Mouse (Mus musculus) liver, embryonic 12.5 days (tissue): ENCODE data around the gene Hoxa6. TPM values are rescaled to one million over a fixed set of nuclear protein-coding genes. Genes with fewer than 3 reads are reported as not detected.

ENCODE experiments used
- ATAC-seq: fragments of 200-750 bp; cut with Nextera tagmentation; 2 replicates; pipeline ENCODE4 v1.8.0; 2017; ENCODE audit warnings: moderate number of reproducible peaks, mild to moderate bottlenecking, moderate library complexity
- H3K27ac ChIP-seq: fragments of 300-500 bp; sonication (generic); 2 replicates; pipeline ENCODE4 v1.5.1; 2016; ENCODE audit warnings: mild to moderate bottlenecking
- H3K27me3 ChIP-seq: fragments of 300-500 bp; sonication (generic); replicated peaks from 2 replicates; pipeline ENCODE4 v1.6.1; 2016; ENCODE audit warnings: mild to moderate bottlenecking, moderate library complexity
- H3K36me3 ChIP-seq: fragments of 300-500 bp; sonication (generic); 2 replicates; pipeline ENCODE4 v1.6.1; 2016; ENCODE audit warnings: mild to moderate bottlenecking, moderate library complexity
- H3K4me1 ChIP-seq: fragments of 300-500 bp; sonication (generic); 2 replicates; pipeline ENCODE4 v1.6.1; 2016
- H3K4me2 ChIP-seq: fragments of 300-500 bp; sonication (generic); 2 replicates; pipeline ENCODE4 v1.6.1; 2016; ENCODE audit warnings: mild to moderate bottlenecking, moderate library complexity
- H3K4me3 ChIP-seq: fragments of 300-500 bp; sonication (generic); 2 replicates; pipeline ENCODE4 v1.5.1; 2016; ENCODE audit warnings: mild to moderate bottlenecking, moderate library complexity
- H3K9ac ChIP-seq: fragments of 300-500 bp; sonication (generic); 2 replicates; pipeline ENCODE4 v1.6.1; 2016; ENCODE audit warnings: mild to moderate bottlenecking, moderate library complexity
- H3K9me3 ChIP-seq: fragments of 300-500 bp; sonication (generic); replicated peaks from 2 replicates; pipeline ENCODE4 v1.6.1; 2016; ENCODE audit warnings: mild to moderate bottlenecking, moderate library complexity
- WGBS: fragments of 180-500 bp; shearing (Covaris S2); methylation state at CpG from one replicate; pipeline ENCODE4 v1.1.7; 2016; ENCODE audit not compliant: insufficient replicate concordance; 5-methylcytosine and 5-hydroxymethylcytosine counted together
- microRNA counts: library from miRNA; unstranded; fragments of <30 nt; microRNA quantifications from one replicate; lab custom pipeline; 2017
- microRNA-seq: library from miRNA; unstranded; fragments of <30 nt; microRNA quantifications from one replicate; pipeline ENCODE4, GENCODE M21; 2017
- polyA plus RNA-seq: library from polyadenylated mRNA; unstranded; fragments of >200 nt; fragmentation: Nextera tagmentation; extraction: Ambion mirVana; gene quantifications from 2 replicates; pipeline ENCODE4 v1.2.1, GENCODE M21; 2016

Gene Hoxa6
- polyA plus RNA-seq, 1 experiment from 2014 or later = 0.14 TPM

- Histone ChIP-seq H3K9ac (0 out of 2 replicates have a peak overlapping the region, but pooled peaks have one; percentile 17), H3K27ac (peak overlapping the region; percentile 71)
Measured at GRCm38 (mm10) chr6:52159164-52159761, 49.3 kb downstream of the Hoxa6 start.

GRCm38 (mm10) chr6:52158276-52159051 lies 50.1 kb downstream of the Hoxa6 start, which contains the start of gene Hoxa1:
Hoxa1 (minus strand) TSS chr6:52158317.
- peak within 1 kb of the TSS; percentile 71 for H3K27ac ChIP-seq
- no peaks in the 10 kb centered on the region for H3K36me3 ChIP-seq
- peak within 1 kb of the TSS; percentile 60 for H3K9ac ChIP-seq
- under 1% methylated on average over 55 of the region's 55 CpGs for WGBS
- H3K9me3 ChIP-seq = no peaks in the 10 kb centered on the region
- H3K4me1 ChIP-seq = peaks cover 8% of the 10 kb centered on the region
- peaks cover 98% of the 10 kb centered on the region for H3K27me3 ChIP-seq
- peak within 1 kb of the TSS; percentile 78 for H3K4me2 ChIP-seq
- peak within 1 kb of the TSS; percentile 61 for H3K4me3 ChIP-seq
- ATAC-seq = peak; percentile 57

More at GRCm38 (mm10) chr6:52159164-52159761, 49.3 kb downstream of the Hoxa6 start:
- H3K27me3 ChIP-seq = peaks cover 98% of the 10 kb centered on the region
- peaks cover 8% of the 10 kb centered on the region for H3K4me1 ChIP-seq
- peak overlapping the region; percentile 61 for H3K4me3 ChIP-seq
- H3K4me2 ChIP-seq = peak overlapping the region; percentile 78
- WGBS = 15% methylated on average over 12 of the region's 12 CpGs
- no peaks in the 10 kb centered on the region for H3K36me3 ChIP-seq
- no peaks in the 10 kb centered on the region for H3K9me3 ChIP-seq
- ATAC-seq = no peak

GRCm38 (mm10) chr6:52157466-52158275 lies 50.9 kb downstream of the Hoxa6 start:
- peak overlapping the region; percentile 78 for H3K4me2 ChIP-seq
- 2% methylated on average over 32 of the region's 32 CpGs for WGBS
- no peak overlapping the region for H3K27ac ChIP-seq
- H3K4me3 ChIP-seq = peak overlapping the region; percentile 61
- peaks cover 98% of the 10 kb centered on the region for H3K27me3 ChIP-seq
- ATAC-seq = no peak; the same call in 1 of the 2 replicates
- H3K4me1 ChIP-seq = peaks cover 8% of the 10 kb centered on the region
- H3K9me3 ChIP-seq = no peaks in the 10 kb centered on the region
- no peaks in the 10 kb centered on the region for H3K36me3 ChIP-seq
- no peak overlapping the region for H3K9ac ChIP-seq

- H3K4me2 ChIP-seq = peak overlapping the region; percentile 78; the same call in 1 of the 2 replicates
- no peak overlapping the region for H3K27ac ChIP-seq
- ATAC-seq = no peak
- H3K36me3 ChIP-seq = no peaks in the 10 kb centered on the region
- WGBS = 2% methylated on average over 20 of the region's 20 CpGs
- no peak overlapping the region for H3K4me3 ChIP-seq
- peaks cover 99% of the 10 kb centered on the region for H3K27me3 ChIP-seq
- no peak overlapping the region for H3K9ac ChIP-seq
- peaks cover 8% of the 10 kb centered on the region for H3K4me1 ChIP-seq
- no peaks in the 10 kb centered on the region for H3K9me3 ChIP-seq
Measured at GRCm38 (mm10) chr6:52156551-52157200, 51.8 kb downstream of the Hoxa6 start.

MicroRNAs within 50 kb of the gene (microRNA counts, 519-probe panel; counts per million panel counts)
- microRNA mmu-miR-196b (lab: Ali Mortazavi, UCI) = 582 counts per million, percentile 70 among the panel's probes with 10 or more counts

Small RNA genes lying within 50 kb of the gene (microRNA-seq; reads per million reads assigned to microRNA genes)
- gene Mir196b = 2,134 reads per million, percentile 80 among the genes with 10 or more reads in this experiment

Other genes starting within 250 kb of the Hoxa6 start
- 22.2 and 22.6 TPM in 2 replicates for gene Skap2, start 196.2 kb downstream of the Hoxa6 start, polyA plus RNA-seq
- gene Hoxa1, start 50.4 kb downstream of the Hoxa6 start, polyA plus RNA-seq = 1.0 and 1.1 TPM in 2 replicates
- 1.4 TPM in 2 replicates for gene Hoxa2, start 43.9 kb downstream of the Hoxa6 start, polyA plus RNA-seq
- gene 5730596B20Rik, start 31.2 kb downstream of the Hoxa6 start, polyA plus RNA-seq = 0.29 TPM in 2 replicates
- gene Hoxa4, start 17.0 kb downstream of the Hoxa6 start, polyA plus RNA-seq = 0.79 and 0.92 TPM in 2 replicates
- 2.1 and 3.1 TPM in 2 replicates for gene Hoxa5, start 4.1 kb downstream of the Hoxa6 start, polyA plus RNA-seq
- gene Hoxa3, start 4.6 kb upstream of the Hoxa6 start, polyA plus RNA-seq = 0.97 and 1.2 TPM in 2 replicates
- not detected in 2 replicates for gene Gm28308, start 4.6 kb upstream of the Hoxa6 start, polyA plus RNA-seq
- 0.74 and 0.81 TPM in 2 replicates for gene Hoxa7, start 13.1 kb upstream of the Hoxa6 start, polyA plus RNA-seq
- 1.2 and 1.4 TPM in 2 replicates for gene Hoxa9, start 22.4 kb upstream of the Hoxa6 start, polyA plus RNA-seq
- gene Hoxa10, start 32.1 kb upstream of the Hoxa6 start, polyA plus RNA-seq = 0.44 and 0.61 TPM in 2 replicates
- gene Hoxa11, start 37.1 kb upstream of the Hoxa6 start, polyA plus RNA-seq = 0.06 TPM in 1 of 2 replicates, not detected in the other
- gene Hoxa13, start 52.2 kb upstream of the Hoxa6 start, polyA plus RNA-seq = not detected in 2 replicates
- gene Evx1, start 104.8 kb upstream of the Hoxa6 start, polyA plus RNA-seq = 0.06 TPM in 1 of 2 replicates, not detected in the other